Mouse (Mus musculus) NIH3T3 (cell line): ENCODE data around the gene Zfp146.
"Not testable (repeated sequence)": the region's sequence is repeated elsewhere in the genome, so short reads cannot be mapped to it uniquely, and the experiment has no call there.

Experiments used
- DNase-seq: peaks from one replicate; pipeline ENCODE4 v3.0.0-alpha.2; 2012; ENCODE audit warnings: low read depth

The Zfp146 gene

GRCm38 (mm10) chr7:30121308-30122187 is 48.0 kb downstream of the Zfp146 start, which contains the start of gene Zfp382:
TSS of gene Zfp382 (plus strand) at chr7:30121942.
- DNase-seq, result peak; percentile 97

- DNase-seq, result not testable (repeated sequence)
Measured at GRCm38 (mm10) chr7:30117935-30118334, 51.6 kb downstream of the Zfp146 start.

GRCm38 (mm10) chr7:30116076-30116475 is 53.5 kb downstream of the Zfp146 start:
- DNase-seq, result no peak
